ENCODE assay signal across 25 mouse cellular contexts in the genomic region with DNA sequence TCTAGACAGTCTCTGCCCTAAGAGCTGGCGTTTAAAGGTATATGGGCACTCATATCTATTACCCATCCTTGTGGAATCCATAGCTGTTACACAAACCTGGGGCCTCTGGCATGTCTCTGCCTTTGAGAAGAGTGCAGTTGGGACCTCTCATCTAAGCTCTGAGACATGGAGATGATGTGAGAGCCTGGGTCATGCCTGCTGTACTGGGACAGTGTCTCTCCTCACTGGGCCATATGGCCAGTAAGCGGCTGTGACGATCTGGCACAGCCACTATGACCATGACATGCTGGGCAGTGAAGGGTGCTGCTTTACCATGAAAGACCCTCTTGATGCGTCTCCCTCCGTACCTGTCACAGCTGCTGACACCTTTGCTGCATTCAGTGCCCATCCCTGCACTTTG. TPM values are rescaled to one million over a fixed set of nuclear protein-coding genes. Genes with fewer than 3 reads are reported as not detected.
DNase-seq lines count a peak whose midpoint lies in the region; ATAC-seq lines count a peak whose summit lies in the region.
"Had no signal": no experiment of that assay in that cellular context is flagged by ENCODE, and none has a peak within 500 bp of the region (broad histone marks: within the 10 kb centered on the region; RNA-seq: fewer than 3 reads in every experiment).

No protein-coding gene starts in this region.

- no peak overlapping the region for H3K27ac ChIP-seq in heart, embryonic 12.5 days (ENCODE audit: poor library complexity, severe bottlenecking)
- H3K27ac ChIP-seq in midbrain, embryonic 11.5 days (ENCODE audit: low read depth, low read length), result no peak overlapping the region
- no peak overlapping the region for H3K27ac ChIP-seq in midbrain, embryonic 15.5 days
- H3K27ac ChIP-seq: embryonic facial prominence, embryonic 10.5 days; embryonic facial prominence, embryonic 12.5 days; forebrain, embryonic 10.5 days; forebrain, embryonic 12.5 days had no signal

- 81% methylated on average over 5 of the region's 5 CpGs for WGBS in heart, embryonic 12.5 days
- WGBS in midbrain, embryonic 11.5 days, result 89% methylated on average over 5 of the region's 5 CpGs
- WGBS in midbrain, embryonic 15.5 days, result 94% methylated on average over 5 of the region's 5 CpGs

- H3K27me3 ChIP-seq in heart, embryonic 12.5 days (replicated peaks), result no peaks in the 10 kb centered on the region
- no peaks in the 10 kb centered on the region for H3K27me3 ChIP-seq in midbrain, embryonic 11.5 days (ENCODE audit: control insufficient read depth, insufficient read depth, low read length)
- no peaks in the 10 kb centered on the region for H3K27me3 ChIP-seq in midbrain, embryonic 15.5 days (replicated peaks)
- H3K27me3 ChIP-seq: CH12.LX; embryonic facial prominence, embryonic 12.5 days; forebrain, embryonic 12.5 days; Patski had no signal

- ATAC-seq in heart, embryonic 12.5 days (ENCODE audit: insufficient number of reproducible peaks, low FRiP score), result no peak
- ATAC-seq in midbrain, embryonic 11.5 days (ENCODE audit: low FRiP score), result no peak
- ATAC-seq in midbrain, embryonic 15.5 days (replicated peaks), result no peak
- no peak for ATAC-seq in erythroid progenitor cell, adult 5-6 weeks (replicated peaks; ENCODE audit: low FRiP score, poor library complexity, severe bottlenecking)
- ATAC-seq: activated CD4-positive, CD25-positive, alpha-beta regulatory T cell, adult 4 months; CD4-positive, CD25-positive, alpha-beta regulatory T cell, adult 4 months; forebrain, embryonic 14.5 days; forebrain, embryonic 16.5 days; Patski had no signal

- H3K4me2 ChIP-seq in heart, embryonic 12.5 days, result no peak overlapping the region
- H3K4me2 ChIP-seq in midbrain, embryonic 11.5 days, result no peak overlapping the region
- H3K4me2 ChIP-seq in midbrain, embryonic 15.5 days, result no peak overlapping the region
- H3K4me2 ChIP-seq: embryonic facial prominence, embryonic 12.5 days; forebrain, embryonic 12.5 days had no signal

- no peak overlapping the region for H3K4me3 ChIP-seq in heart, embryonic 12.5 days
- no peak overlapping the region for H3K4me3 ChIP-seq in midbrain, embryonic 11.5 days (ENCODE audit: low read depth, low read length)
- no peak overlapping the region for H3K4me3 ChIP-seq in midbrain, embryonic 15.5 days
- H3K4me3 ChIP-seq: embryonic facial prominence, embryonic 10.5 days; embryonic facial prominence, embryonic 12.5 days; forebrain, embryonic 10.5 days; forebrain, embryonic 12.5 days had no signal

- no peaks in the 10 kb centered on the region for H3K9me3 ChIP-seq in heart, embryonic 12.5 days (replicated peaks)
- H3K9me3 ChIP-seq in midbrain, embryonic 11.5 days (ENCODE audit: control insufficient read depth, low read length), result no peaks in the 10 kb centered on the region
- no peaks in the 10 kb centered on the region for H3K9me3 ChIP-seq in midbrain, embryonic 15.5 days
- H3K9me3 ChIP-seq: embryonic facial prominence, embryonic 10.5 days; embryonic facial prominence, embryonic 12.5 days; forebrain, embryonic 10.5 days; forebrain, embryonic 12.5 days; G1E had no signal

- no peaks in the 10 kb centered on the region for H3K4me1 ChIP-seq in heart, embryonic 12.5 days (replicated peaks)
- no peaks in the 10 kb centered on the region for H3K4me1 ChIP-seq in midbrain, embryonic 11.5 days (ENCODE audit: control insufficient read depth, insufficient read depth, low read length)
- no peaks in the 10 kb centered on the region for H3K4me1 ChIP-seq in midbrain, embryonic 15.5 days
- H3K4me1 ChIP-seq: embryonic facial prominence, embryonic 10.5 days; embryonic facial prominence, embryonic 12.5 days; forebrain, embryonic 10.5 days; forebrain, embryonic 12.5 days had no signal

- DNase-seq in heart, adult 11 months, result peak; percentile 53
- DNase-seq in midbrain, embryonic 11.5 days (ENCODE audit: low spot score, missing footprints), result peak; percentile 72
- DNase-seq: adrenal gland, adult 8-10 months; adrenal gland, postnatal 14 days; adrenal gland, postnatal 36 days; B cell, adult 2 months; cerebellum, adult 11-12 months; cerebellum, adult 2 months; cerebellum, adult 9-10 months; cerebellum, postnatal 10 days; cerebellum, postnatal 25 days had no signal

- H3K36me3 ChIP-seq in heart, embryonic 12.5 days, result 0 out of 2 replicates have a peak, but pooled peaks cover under 1% of the 10 kb centered on the region
- H3K36me3 ChIP-seq in midbrain, embryonic 11.5 days (ENCODE audit: control insufficient read depth, insufficient read depth, low read length), result no peaks in the 10 kb centered on the region
- no peaks in the 10 kb centered on the region for H3K36me3 ChIP-seq in midbrain, embryonic 15.5 days (replicated peaks)
- H3K36me3 ChIP-seq: forebrain, embryonic 12.5 days had no signal

- H3K9ac ChIP-seq in heart, embryonic 12.5 days, result no peak overlapping the region
- no peak overlapping the region for H3K9ac ChIP-seq in midbrain, embryonic 11.5 days (ENCODE audit: low read length)
- no peak overlapping the region for H3K9ac ChIP-seq in midbrain, embryonic 15.5 days
- H3K9ac ChIP-seq: embryonic facial prominence, embryonic 12.5 days; forebrain, embryonic 12.5 days had no signal

RNA-seq across cellular contexts. Expression of a gene that starts 15.3 kb away (rescaled TPM):
- polyA plus RNA-seq in heart, embryonic 12.5 days (2016; fragmentation: Nextera tagmentation; extraction: Ambion mirVana), result 64.2 and 67.1 TPM in 2 replicates
- polyA plus RNA-seq in midbrain, embryonic 11.5 days (2014; fragmentation: Nextera tagmentation; extraction: Ambion mirVana), result 98.8 and 104 TPM in 2 replicates
- polyA plus RNA-seq in midbrain, embryonic 15.5 days (2015; fragmentation: Nextera tagmentation; extraction: Ambion mirVana), result 71.4 and 72.2 TPM in 2 replicates
- 8.4 and 11.2 TPM in 2 replicates for total RNA-seq in erythroid progenitor cell, adult 5-6 weeks (2015; ENCODE audit: low replicate concordance)
- total RNA-seq in erythroid progenitor cell, adult 5-6 weeks (2017; ENCODE audit: low replicate concordance), result 3.2 and 6.4 TPM in 2 replicates

RNA-seq across cellular contexts. Expression of a gene that starts 22.3 kb away (rescaled TPM):
- polyA plus RNA-seq in heart, embryonic 12.5 days (2016; fragmentation: Nextera tagmentation; extraction: Ambion mirVana), result 0.05 TPM in 1 of 2 replicates, not detected in the other
- not detected in 2 replicates for polyA plus RNA-seq in midbrain, embryonic 11.5 days (2014; fragmentation: Nextera tagmentation; extraction: Ambion mirVana)
- 0.06 and 0.08 TPM in 2 replicates for polyA plus RNA-seq in midbrain, embryonic 15.5 days (2015; fragmentation: Nextera tagmentation; extraction: Ambion mirVana)
- total RNA-seq in erythroid progenitor cell, adult 5-6 weeks (2015; ENCODE audit: low replicate concordance), result not detected in 2 replicates
- not detected in 2 replicates for total RNA-seq in erythroid progenitor cell, adult 5-6 weeks (2017; ENCODE audit: low replicate concordance)
- total RNA-seq: adrenal gland, postnatal 14 days had no signal
- polyA plus RNA-seq: activated CD4-positive, CD25-positive, alpha-beta regulatory T cell, adult 4 months; embryonic facial prominence, embryonic 10.5 days; forebrain, embryonic 10.5 days; forebrain, embryonic 12.5 days; G1E had no signal

RNA-seq across cellular contexts. Expression of a gene that starts 22.4 kb away (rescaled TPM):
- polyA plus RNA-seq in heart, embryonic 12.5 days (2016; fragmentation: Nextera tagmentation; extraction: Ambion mirVana), result 85.4 and 87.9 TPM in 2 replicates
- 148 and 161 TPM in 2 replicates for polyA plus RNA-seq in midbrain, embryonic 11.5 days (2014; fragmentation: Nextera tagmentation; extraction: Ambion mirVana)
- 123 and 128 TPM in 2 replicates for polyA plus RNA-seq in midbrain, embryonic 15.5 days (2015; fragmentation: Nextera tagmentation; extraction: Ambion mirVana)
- total RNA-seq in erythroid progenitor cell, adult 5-6 weeks (2015; ENCODE audit: low replicate concordance), result 13.4 and 13.7 TPM in 2 replicates
- 5.1 and 12.1 TPM in 2 replicates for total RNA-seq in erythroid progenitor cell, adult 5-6 weeks (2017; ENCODE audit: low replicate concordance)

RNA-seq across cellular contexts. Expression of a gene that starts 39.2 kb away (rescaled TPM):
- polyA plus RNA-seq in heart, embryonic 12.5 days (2016; fragmentation: Nextera tagmentation; extraction: Ambion mirVana), result 284 and 289 TPM in 2 replicates
- polyA plus RNA-seq in midbrain, embryonic 11.5 days (2014; fragmentation: Nextera tagmentation; extraction: Ambion mirVana), result 80.4 and 81.3 TPM in 2 replicates
- polyA plus RNA-seq in midbrain, embryonic 15.5 days (2015; fragmentation: Nextera tagmentation; extraction: Ambion mirVana), result 118 and 126 TPM in 2 replicates
- 112 and 117 TPM in 2 replicates for total RNA-seq in erythroid progenitor cell, adult 5-6 weeks (2015; ENCODE audit: low replicate concordance)
- 81.0 and 99.9 TPM in 2 replicates for total RNA-seq in erythroid progenitor cell, adult 5-6 weeks (2017; ENCODE audit: low replicate concordance)

RNA-seq across cellular contexts. Expression of a gene that starts 52.0 kb away (rescaled TPM):
- 35.5 and 36.7 TPM in 2 replicates for polyA plus RNA-seq in heart, embryonic 12.5 days (2016; fragmentation: Nextera tagmentation; extraction: Ambion mirVana)
- 41.4 and 46.8 TPM in 2 replicates for polyA plus RNA-seq in midbrain, embryonic 11.5 days (2014; fragmentation: Nextera tagmentation; extraction: Ambion mirVana)
- polyA plus RNA-seq in midbrain, embryonic 15.5 days (2015; fragmentation: Nextera tagmentation; extraction: Ambion mirVana), result 73.8 and 77.2 TPM in 2 replicates
- 15.1 and 15.5 TPM in 2 replicates for total RNA-seq in erythroid progenitor cell, adult 5-6 weeks (2015; ENCODE audit: low replicate concordance)
- 13.8 and 15.3 TPM in 2 replicates for total RNA-seq in erythroid progenitor cell, adult 5-6 weeks (2017; ENCODE audit: low replicate concordance)
